Mouse (Mus musculus) testis, adult 2 months (tissue): ENCODE data around the gene Epb41l3.

ENCODE experiments used
- CTCF ChIP-seq: fragments of 200-500 bp; IDR thresholded peaks from 2 replicates; pipeline ENCODE4 v1.5.1; 2012; ENCODE audit warnings: low read depth, mild to moderate bottlenecking, inconsistent platforms, low read length, moderate library complexity; ENCODE audit not compliant: control insufficient read depth, insufficient read depth, insufficient replicate concordance
- POLR2A ChIP-seq: fragments of 200-500 bp; IDR thresholded peaks from 2 replicates; pipeline ENCODE4 v1.6.1; 2012; ENCODE audit warnings: low read depth, mild to moderate bottlenecking, inconsistent platforms, low read length, moderate library complexity; ENCODE audit not compliant: control insufficient read depth

DNA sequence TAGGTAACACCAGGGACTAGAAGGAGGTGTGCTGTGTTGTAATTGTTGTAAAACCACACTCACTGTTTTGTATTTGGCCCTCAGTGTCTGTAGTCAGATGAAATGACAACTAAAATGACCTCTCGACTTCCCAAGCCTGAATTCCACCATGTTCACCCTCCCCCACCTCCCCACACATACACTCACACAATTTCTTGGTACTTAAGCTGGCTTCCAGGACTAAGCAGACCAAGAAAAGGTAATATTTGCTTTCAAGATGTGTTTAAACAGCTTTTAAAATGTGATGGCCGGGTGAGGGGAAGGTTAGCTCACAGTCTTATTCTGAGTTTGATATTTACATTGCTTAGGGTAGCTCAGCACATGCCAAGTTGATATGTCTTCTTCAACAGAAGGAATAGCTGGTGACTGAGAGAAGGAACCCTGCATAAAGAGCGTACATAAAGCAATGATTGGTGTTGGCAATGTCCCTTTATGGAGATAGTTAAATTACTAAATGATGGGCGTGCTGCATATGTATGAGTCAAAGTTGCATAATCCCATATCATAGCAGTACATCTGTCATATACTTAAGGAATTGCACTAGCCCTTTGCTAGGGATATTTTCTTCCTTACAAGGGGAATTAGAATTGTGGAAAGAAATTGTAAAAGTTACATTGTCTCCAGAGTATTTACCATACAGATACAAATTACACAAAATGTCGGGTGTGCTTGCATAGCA is 130.0 kb downstream of the Epb41l3 start:
- TF ChIP-seq POLR2A (no peak), CTCF (no peak)
